Mouse (Mus musculus): Measurements from ENCODE around the gene Endou.
"Not testable (repeated sequence)": the region's sequence is repeated elsewhere in the genome, so short reads cannot be mapped to it uniquely, and the experiment has no call there.

The Endou gene

GRCm38 (mm10) chr15:97693411-97693810 is 37.7 kb downstream of the Endou start:
- no peak for DNase-seq (ENCODE audit: low read depth, low spot score)

GRCm38 (mm10) chr15:97684118-97684517 is 47.0 kb downstream of the Endou start:
- DNase-seq (ENCODE audit: low read depth, low spot score): no peak

DNA sequence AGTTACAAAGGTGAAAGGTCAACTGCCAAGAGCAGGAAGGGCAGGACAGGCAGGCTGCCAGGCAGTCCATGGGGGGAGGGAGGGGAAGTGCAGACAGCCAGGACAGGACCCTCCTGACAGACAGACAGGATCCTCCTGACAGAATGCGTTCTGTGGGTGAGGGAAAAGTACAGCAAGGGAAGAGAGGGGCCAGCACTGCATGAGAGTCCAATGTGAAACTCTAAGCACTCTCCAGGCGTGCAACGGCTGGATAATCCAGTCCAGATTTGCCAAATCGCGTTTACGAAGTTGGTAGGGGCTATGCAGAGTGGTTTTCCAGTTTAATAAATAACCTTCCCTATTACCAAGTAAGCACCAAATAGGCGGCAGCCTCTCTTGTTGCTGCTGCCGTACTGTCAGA is 49.1 kb downstream of the Endou start:
- DNase-seq (ENCODE audit: low read depth, low spot score): no peak

GRCm38 (mm10) chr15:97679991-97680681 is 51.0 kb downstream of the Endou start:
- no peak for DNase-seq (ENCODE audit: low read depth, low spot score)

- no peak for DNase-seq (ENCODE audit: low read depth, low spot score)
These were observed 53.8 kb downstream of the Endou start for GRCm38 (mm10) chr15:97677341-97677740.

GRCm38 (mm10) chr15:97675927-97676326 is 55.2 kb downstream of the Endou start:
- DNase-seq (ENCODE audit: low read depth, low spot score): no peak

DNA sequence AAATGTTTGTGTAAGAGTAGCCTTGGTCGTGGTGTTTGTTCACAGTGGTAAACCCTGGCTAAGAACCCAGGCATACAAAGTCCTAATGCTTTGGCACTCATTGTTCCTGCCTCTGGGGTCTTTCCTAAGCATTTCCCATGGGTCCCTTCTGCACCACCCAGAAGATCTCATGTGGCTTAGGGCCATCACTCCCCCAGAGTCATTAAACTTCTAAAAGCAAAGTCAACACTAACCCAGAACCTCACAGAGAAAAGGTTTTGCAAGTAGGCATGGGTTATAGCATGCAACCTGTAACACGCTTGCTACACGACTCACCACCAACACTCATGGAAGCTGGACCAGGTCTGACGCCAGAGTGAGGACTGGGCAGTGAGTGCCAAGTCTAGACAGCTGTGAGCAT is 56.7 kb downstream of the Endou start:
- no peak for DNase-seq (ENCODE audit: low read depth, low spot score)

DNA sequence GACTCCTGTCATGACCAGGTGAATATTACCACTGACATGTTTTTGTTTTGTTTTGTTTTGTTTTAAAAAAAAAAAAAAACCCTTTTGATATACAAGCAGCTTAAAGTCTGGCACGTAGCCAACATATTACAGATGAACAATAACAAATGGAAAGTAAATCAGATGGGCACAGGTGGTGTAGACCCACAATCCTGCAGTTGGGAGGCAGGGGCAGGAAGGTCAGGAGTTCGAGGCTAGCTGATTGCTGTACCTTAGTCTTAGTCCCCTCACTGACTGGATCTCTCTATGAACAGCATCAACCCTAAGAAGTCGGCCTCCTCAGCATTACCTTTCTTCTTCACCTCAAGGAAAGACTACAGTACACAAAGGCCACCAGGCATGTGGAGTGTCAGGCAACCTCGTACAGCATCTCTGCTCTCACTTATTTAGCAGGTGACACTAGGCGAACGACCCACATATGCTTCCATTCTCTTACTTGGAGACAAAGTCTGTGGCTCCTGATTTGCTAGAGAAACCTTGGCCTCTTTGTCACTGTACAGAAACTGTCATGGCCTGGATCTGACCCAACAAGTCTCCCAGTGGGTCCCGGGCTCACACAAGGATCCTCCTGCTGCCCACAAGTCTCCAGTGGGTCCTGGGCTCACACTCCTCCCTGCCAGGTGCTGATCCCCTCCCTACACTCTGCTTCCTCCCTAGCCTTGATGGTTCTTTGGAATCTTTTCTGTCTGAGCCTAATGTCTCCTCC is 57.7 kb downstream of the Endou start:
- DNase-seq (ENCODE audit: low read depth, low spot score): no peak

GRCm38 (mm10) chr15:97672211-97672765 is 58.9 kb downstream of the Endou start:
- no peak for DNase-seq (ENCODE audit: low read depth, low spot score)

DNA sequence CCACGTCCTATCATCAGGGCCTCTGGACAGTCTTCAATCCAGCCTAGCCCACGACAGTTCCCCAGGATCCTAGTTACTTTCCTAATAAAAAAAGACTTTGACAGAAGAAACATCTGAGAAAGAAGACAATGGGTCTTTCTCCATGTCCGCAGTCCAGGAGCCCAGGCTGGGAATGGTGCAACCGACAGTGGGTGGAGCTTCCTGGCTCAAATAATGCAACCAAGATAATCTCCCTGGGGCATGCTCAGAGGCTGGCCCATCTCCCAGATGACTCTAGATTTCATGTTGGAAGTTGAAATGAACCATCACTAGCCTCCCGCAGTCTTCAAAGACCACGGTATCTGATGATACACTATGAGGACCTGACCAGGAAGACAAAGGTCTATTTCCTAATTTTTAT is 60.6 kb downstream of the Endou start:
- DNase-seq (ENCODE audit: low read depth, low spot score): no peak

- DNase-seq (ENCODE audit: low read depth, low spot score): not testable (repeated sequence)
These were observed 62.8 kb downstream of the Endou start for GRCm38 (mm10) chr15:97668158-97668877.

- DNase-seq (ENCODE audit: low read depth, low spot score): peak; percentile 48
These were observed 63.7 kb downstream of the Endou start for GRCm38 (mm10) chr15:97667437-97667836.

GRCm38 (mm10) chr15:97666457-97666770 is 64.7 kb downstream of the Endou start:
- DNase-seq (ENCODE audit: low read depth, low spot score): no peak

DNA sequence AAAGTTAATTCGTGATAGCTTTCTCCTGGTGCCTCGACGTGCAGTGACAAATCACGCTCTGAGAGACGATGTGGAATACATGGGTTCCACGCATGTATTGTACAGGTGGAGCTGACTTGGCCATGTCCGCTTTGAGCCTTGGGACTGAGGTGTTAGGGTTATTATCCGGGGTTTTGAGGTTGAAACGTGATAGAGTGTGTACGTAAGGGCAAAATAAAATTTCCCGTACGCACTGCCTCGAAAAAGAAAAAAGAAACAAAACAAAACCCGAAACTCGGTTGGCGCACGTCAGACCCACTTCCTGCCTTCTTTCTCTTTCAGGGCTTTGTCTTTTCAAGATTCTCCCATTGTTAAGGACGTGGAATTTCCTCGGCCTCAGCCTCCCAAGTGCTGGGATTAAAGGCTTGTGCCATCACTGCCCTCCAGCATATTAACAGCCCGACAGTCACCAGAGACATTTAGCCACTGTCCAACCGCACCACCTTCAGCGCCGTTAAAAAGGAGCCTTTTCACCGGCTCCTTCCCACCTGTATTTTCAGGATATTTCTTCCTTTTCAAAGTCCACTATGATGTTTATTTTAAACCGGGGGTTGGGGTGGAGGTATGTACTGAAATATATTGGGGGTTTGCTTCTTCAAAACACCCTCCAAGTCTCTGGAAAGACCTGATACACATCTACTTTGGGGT is 65.2 kb downstream of the Endou start:
- no peak for DNase-seq (ENCODE audit: low read depth, low spot score)

DNA sequence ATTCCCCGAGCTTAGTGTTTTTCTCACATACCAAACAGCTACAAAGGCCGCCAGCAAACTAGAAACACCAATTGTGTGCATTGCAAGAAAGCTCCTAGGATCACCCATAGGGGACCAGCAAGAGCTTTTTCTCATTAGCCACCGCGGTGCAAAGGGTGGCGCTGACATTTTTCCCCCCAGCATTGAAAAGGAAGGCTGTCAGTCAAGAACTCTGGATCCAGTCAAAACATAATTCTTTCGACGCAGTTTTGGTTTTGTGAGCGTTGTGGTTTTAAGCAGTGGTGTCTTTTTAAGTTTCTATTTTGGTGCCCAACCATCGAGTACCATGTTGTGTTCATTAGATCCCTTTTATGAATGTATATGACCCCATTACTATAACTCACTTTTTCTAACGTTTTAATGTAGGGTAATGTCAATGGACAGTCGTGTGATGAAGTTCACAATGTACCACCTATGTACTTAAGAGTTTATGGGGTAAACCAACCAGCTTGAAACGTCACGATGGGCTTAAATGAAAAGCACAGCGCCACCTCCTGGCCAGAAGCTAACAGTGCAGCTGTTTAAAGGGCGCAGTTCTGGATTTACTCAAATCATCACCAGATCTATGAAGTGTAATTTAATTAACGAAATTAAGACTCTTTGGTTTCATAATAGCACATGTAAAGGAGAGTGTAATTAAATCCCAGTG is 66.0 kb downstream of the Endou start:
- DNase-seq (ENCODE audit: low read depth, low spot score): no peak

DNA sequence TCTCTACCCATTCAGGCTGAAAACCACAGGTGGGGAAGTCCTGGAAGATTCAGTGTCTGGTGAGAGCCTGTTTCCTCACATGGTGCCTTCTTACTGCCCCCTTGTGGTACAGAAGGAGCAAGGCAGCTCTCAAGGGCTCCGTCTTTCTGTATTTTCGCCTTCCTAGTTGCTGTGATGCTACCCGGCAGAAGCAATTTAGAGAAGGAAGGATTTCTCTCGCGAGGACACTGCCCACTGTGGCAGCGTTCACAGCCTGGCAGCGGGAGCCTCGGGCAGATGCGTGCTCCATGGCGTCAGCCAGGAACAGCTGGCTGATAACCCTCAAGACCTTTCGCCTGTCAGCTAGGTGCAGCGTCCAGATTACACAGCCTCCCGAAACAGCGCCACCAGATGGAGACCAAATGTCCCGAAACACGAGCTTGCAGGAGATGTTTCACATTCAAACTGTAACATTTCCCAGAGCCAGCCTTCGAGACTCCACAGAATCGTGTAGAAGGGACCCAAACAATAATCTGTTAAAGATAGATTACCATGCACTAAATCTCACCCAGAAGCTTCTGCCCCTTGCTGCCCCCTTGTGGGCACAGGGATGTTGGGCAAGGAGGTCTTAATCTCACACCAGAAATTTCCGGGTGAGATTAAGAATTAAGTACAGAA is 67.3 kb downstream of the Endou start:
- DNase-seq (ENCODE audit: low read depth, low spot score): peak; percentile 66

Data from retina, adult 2 months (tissue).